Mouse (Mus musculus) heart, postnatal 10 days (tissue): ENCODE results near the gene Slc6a16. TPM values are rescaled to one million over a fixed set of nuclear protein-coding genes. Genes with fewer than 3 reads are reported as not detected.

Experiments used
- DNase-seq, 2 experiments: peaks; one replicate each; pipeline ENCODE4 v3.0.0; 2021
- intact Hi-C: fragments of 180-260 bp; cut with DNase I; formaldehyde crosslinking; loops from one replicate; pipeline ENCODE4 v1.15.1; 2025
- total RNA-seq, 2 experiments: library from RNA; stranded (reverse); gene quantifications; 2 replicates each; pipeline ENCODE4 v1.2.3; 2021

The Slc6a16 gene
- total RNA-seq, 2 experiments from 2014 or later = not detected

GRCm38 (mm10) chr7:45215673-45216441, 25.0 kb upstream of the Slc6a16 start, which contains the start of gene Tead2:
TSS of gene Tead2 (plus strand) at chr7:45215753.
- intact Hi-C loops = no loop called here
- peak; percentile 60 to 67 for DNase-seq

- intact Hi-C loops = no loop called here
- DNase-seq = peak; percentile 74 to 78
Measured at GRCm38 (mm10) chr7:45216442-45217183, 24.3 kb upstream of the Slc6a16 start.

GRCm38 (mm10) chr7:45221680-45222079, 19.2 kb upstream of the Slc6a16 start:
- no peak for DNase-seq
- intact Hi-C loops = no loop called here

DNA sequence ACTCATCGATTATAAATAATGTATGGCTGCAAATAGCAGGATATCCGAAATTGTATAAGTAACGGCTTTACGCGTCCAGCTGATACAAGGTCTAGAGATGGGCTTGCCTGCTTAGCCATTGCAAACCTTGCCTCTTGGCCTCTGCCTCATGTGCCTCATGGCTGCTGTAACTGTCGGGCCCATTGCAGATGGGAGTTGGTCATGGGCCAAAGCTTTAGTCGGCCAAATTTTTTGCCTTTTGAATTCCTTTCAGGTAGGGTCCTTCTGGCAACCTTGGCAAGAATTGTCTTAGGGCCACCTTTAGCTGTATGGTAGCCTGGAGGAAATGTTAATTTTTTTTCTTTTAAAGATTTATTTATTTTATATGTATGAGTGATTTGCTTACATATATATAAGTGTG, 16.1 kb upstream of the Slc6a16 start:
- intact Hi-C loops = no loop called here
- DNase-seq = no peak

GRCm38 (mm10) chr7:45226421-45226820, 14.5 kb upstream of the Slc6a16 start:
- DNase-seq = no peak
- intact Hi-C loops = no loop called here

DNA sequence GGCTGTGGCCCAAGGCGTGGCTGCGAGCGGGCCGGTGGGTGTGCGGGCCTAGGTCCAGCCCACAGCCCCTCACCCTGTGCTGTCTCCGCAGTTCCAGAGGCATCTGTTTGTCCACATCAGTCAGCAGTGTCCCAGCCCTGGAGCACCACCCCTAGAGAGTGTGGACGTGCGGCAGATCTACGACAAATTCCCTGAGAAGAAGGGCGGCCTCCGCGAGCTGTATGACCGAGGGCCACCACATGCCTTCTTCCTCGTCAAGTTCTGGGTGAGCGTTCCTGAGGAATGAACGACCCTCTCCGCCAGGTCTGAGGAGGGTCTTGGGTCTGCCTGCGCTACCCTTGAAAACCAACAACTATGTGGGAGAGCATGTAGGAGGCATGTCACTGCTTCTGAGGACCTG, 12.3 kb upstream of the Slc6a16 start:
- intact Hi-C loops = no loop called here
- DNase-seq = no peak

DNA sequence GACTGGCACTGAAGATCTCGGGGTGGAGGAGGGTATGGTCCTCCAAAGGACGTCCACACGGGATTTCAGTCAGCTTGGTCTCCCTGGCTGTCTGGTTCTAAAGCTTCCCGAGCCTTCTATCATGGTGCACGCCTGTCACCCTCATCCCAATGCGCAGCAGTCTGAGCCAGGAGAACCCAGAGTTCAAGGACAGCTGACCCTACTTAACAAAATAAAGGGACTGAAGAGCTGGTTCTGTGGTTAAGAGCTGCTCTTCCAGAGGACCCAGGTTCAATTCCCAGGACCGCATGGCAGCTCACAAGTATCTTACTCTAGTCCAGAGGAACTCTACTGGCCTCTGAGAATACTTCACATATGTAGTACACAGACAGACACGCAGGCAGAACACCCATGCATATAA, 11.8 kb upstream of the Slc6a16 start:
- DNase-seq = no peak
- intact Hi-C loops = no loop called here

DNA sequence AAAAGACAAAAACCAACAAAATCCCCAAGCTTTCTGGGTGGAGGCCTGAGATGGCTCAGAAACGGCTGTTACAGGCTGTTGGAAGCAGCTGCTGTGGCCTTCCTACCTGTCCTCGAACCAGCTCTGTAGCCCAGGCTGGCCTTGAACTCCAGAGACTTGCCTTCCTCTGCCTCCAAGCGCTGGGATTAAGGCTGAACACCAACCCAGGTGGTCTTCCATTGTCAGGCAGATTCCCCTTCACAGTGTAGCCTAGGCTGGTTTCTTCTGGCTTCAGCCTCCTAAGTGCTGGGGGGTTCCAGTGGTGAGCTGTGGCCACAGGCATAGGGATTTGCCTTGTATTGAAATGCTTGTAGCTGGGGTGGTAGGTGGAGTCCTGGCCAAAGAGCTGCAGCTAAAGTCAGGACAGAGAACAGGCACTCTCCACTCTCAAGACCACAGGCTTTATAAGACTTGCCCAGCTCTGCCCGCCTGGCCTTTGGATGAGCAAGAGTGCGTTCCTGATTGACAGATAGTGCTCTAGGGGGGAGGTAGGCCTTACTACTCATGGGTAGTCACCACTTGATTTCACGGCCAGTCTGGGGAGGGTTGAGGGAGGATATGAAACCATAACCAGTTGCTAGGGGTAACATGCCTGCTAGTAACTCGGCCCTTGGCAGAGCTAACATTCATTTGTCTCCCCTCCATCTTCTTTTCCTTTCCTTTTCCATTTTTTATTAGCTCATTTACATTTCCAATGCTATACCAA, 11.3 kb upstream of the Slc6a16 start:
- intact Hi-C loops = no loop called here
- no peak for DNase-seq

DNA sequence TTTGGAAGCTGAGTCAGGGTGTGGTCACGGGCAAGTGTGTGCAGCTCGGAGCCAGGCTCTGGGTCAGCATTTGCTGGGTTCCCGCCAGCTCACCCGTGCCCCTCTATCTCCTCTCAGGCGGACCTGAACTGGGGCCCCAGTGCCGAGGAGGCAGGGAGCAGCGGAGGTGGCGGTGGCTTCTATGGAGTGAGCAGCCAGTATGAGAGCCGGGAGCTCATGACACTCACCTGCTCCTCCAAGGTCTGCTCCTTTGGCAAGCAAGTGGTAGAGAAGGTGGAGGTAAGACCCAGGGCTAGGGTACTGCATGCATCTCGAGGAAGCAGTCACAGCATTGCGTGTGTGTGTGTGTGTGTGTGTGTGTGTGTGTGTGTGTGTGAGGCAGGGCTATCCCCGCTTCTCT, 9.7 kb upstream of the Slc6a16 start:
- intact Hi-C loops = no loop called here

DNA sequence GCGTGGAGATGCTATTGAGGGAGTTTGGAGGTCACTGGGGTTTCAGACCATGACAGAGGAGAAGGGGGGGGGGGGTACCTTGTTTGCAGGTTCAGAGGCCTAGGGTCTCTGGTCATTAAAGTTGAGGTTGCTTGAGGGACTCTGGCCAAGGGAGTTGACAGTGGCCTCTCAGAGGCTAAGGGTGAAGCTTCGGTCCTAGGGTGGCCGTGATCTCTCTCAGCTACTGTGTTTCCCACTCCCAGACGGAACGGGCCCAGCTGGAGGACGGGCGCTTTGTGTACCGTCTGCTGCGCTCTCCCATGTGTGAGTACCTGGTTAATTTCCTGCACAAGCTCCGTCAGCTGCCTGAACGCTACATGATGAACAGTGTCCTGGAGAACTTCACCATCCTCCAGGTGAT, 8.9 kb upstream of the Slc6a16 start:
- intact Hi-C loops = no loop called here

More for the DNA sequence above, 9.7 kb upstream of the Slc6a16 start:
- no peak for DNase-seq

DNA sequence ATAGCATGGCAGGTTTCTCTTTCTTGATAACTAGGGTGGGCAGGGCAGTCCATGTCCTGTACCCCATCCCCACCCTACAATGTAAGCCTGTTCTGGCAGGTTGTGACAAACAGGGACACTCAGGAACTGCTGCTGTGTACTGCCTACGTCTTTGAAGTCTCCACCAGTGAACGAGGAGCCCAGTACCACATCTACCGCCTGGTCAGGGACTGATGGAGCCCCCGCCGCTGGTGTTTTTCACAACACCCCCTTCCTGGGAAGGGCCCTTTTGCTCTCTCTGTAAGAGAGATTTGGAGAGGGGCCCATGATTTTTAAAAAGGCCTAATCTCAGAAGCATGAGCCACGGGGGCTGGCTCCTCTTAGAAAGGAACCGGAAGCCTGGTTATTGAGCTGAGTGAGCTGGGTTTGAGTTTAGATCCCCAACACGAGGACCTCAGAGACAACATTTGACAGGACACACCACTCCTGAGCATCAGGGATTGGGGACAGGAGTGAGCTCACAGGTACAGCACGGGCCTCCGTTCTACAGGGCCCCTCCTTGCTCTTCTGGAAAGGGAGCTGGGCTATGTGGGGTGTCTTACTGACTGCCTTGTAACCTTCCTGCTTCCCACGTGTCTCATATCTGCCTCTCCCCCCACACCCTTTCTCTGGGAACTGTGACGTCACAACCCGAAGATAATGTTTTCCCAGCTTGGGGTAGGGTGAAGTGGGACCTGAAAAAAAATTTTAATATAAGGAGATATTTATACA, 8.0 kb upstream of the Slc6a16 start:
- intact Hi-C loops = no loop called here
- no peak for DNase-seq

More for the DNA sequence above, 8.9 kb upstream of the Slc6a16 start:
- no peak for DNase-seq

- intact Hi-C loops = no loop called here
- DNase-seq = peak; percentile 22 to 34
Measured at GRCm38 (mm10) chr7:45233580-45234332, 7.1 kb upstream of the Slc6a16 start.

- intact Hi-C loops = no loop called here
- no peak for DNase-seq
Measured at GRCm38 (mm10) chr7:45234333-45234841, 6.5 kb upstream of the Slc6a16 start.

DNA sequence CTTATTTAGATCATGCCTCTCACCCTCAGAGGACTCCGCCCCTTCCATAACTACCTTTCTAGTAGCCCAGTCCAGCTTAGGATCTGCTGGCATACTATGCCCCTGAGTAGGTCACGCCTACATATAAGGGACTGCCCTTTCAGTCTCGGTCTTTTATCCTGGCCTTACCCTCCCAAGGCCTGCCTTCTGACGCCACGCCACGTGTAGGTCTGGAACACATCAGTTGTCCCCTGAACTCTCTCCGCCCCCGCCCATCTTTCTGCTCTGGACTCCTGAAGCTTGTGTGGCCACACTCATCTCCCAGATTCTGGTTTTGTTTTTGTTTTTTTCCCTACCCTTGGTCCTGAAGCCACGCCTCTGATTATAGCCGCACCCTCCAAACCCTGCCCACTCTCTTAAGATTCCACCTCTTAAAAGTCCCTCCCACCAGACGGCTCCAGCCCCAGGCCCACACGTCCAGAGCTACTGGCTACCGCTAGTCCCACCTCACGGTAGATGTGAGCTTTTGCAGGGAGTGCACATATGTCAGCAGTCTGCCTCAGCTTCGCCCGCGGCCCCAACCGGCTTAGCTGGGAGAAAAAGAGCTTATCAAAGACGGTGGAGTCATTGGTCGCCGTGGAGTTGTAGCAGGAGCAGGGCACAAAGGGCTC, 5.8 kb upstream of the Slc6a16 start:
- intact Hi-C loops = no loop called here
- peak; percentile 51 to 54 for DNase-seq

DNA sequence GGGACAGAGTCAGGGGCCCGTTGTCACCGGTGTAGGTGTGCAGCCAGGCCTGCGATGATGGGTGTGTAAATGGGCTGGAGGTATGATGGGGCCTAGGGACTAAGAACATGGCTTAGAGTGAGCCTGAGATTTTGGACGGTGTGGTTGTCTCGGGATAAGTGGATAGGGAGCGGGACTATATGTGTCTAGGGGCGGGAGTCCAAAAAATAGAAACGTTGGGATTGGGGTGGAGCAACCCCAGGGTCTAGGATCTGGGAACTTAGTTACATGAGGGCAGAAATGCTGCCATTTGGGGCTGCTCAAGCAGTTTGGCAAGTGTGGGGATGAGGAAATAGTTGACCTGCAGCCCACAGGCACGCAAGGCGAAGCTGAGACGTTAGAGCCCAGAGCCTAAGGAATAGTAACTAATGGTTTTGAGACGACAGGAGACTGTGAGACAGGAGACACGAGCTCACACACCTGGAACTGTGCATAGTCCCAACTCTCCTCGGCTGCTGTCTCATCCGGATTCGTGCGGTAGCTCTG, 5.2 kb upstream of the Slc6a16 start:
- peak; percentile 23 to 34 for DNase-seq
- intact Hi-C loops = no loop called here

- DNase-seq = no peak
- intact Hi-C loops = no loop called here
Measured at GRCm38 (mm10) chr7:45237747-45238699, 2.9 kb upstream of the Slc6a16 start.

DNA sequence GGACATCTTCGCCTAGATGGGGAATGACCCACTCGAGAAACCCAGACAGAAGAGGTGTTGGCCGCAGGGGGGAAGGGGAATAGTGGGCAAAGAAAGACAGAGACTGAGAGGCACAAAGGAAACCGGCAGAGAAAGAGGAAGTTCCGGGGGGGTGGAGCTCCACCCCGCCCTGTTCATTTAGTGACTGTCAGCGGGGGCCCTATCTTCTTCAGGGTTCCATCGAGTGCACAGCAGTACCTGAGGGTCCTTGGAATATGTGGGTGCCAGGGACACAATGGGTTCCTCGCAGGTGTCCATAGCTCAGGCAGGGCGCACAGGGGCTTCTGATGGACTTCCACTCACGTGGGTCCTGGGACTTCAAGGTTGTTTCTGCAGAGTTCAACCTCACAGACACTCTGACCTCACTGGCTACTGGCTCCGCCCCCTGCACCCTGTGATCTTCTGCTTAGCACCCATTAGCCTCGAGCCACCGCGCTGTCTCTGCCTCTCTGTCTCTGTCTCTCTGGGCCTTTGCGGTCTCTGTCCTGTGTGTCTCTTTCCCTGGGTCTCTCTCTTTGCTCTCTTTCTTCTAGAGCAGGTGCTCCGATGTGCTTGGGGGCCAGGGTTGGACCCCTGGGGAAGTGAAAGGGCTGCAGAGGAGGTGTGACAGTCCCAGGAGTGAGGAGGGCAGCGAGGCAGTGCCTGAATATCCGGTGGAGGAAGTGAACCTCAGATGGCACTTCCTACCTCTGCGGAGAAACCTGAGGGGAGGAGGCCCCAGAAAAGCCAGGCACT, 2.0 kb upstream of the Slc6a16 start, which contains the start of gene Cd37:
TSS of gene Cd37 (minus strand) at position 393 of the 774 bp plus-strand sequence.
- intact Hi-C loops = no loop called here
- DNase-seq = peak; percentile 28 to 33
